Mouse (Mus musculus) midbrain, embryonic 10.5 days (tissue): ENCODE data around the gene Dnmt3a. TPM values are rescaled to one million over a fixed set of nuclear protein-coding genes. Genes with fewer than 3 reads are reported as not detected.

ENCODE experiments used
- DNase-seq: peaks from one replicate; pipeline ENCODE4 v3.0.0-alpha.2; 2017; ENCODE audit warnings: low spot score
- H3K27ac ChIP-seq: fragments of 300-500 bp; sonication (generic); replicated peaks from 2 replicates; pipeline ENCODE4 v1.5.1; 2016; ENCODE audit warnings: mild to moderate bottlenecking
- H3K27me3 ChIP-seq: fragments of 300-500 bp; sonication (generic); 2 replicates; pipeline ENCODE4 v1.6.1; 2016; ENCODE audit warnings: low read depth, mild to moderate bottlenecking; ENCODE audit not compliant: poor library complexity, severe bottlenecking
- H3K36me3 ChIP-seq: fragments of 300-500 bp; sonication (generic); 2 replicates; pipeline ENCODE4 v1.6.1; 2016; ENCODE audit warnings: mild to moderate bottlenecking, moderate library complexity
- H3K4me1 ChIP-seq: fragments of 300-500 bp; sonication (generic); 2 replicates; pipeline ENCODE4 v1.6.1; 2016
- H3K4me3 ChIP-seq: fragments of 300-500 bp; sonication (generic); 2 replicates; pipeline ENCODE4 v1.5.1; 2016; ENCODE audit warnings: mild to moderate bottlenecking, moderate library complexity
- H3K9me3 ChIP-seq: fragments of 300-500 bp; sonication (generic); replicated peaks from 2 replicates; pipeline ENCODE4 v1.6.1; 2016; ENCODE audit warnings: mild to moderate bottlenecking
- WGBS: fragments of 180-500 bp; shearing (Covaris S2); methylation state at CpG from one replicate; pipeline ENCODE4 v1.1.7; 2016; 5-methylcytosine and 5-hydroxymethylcytosine counted together
- polyA plus RNA-seq: library from polyadenylated mRNA; unstranded; fragments of >200 nt; fragmentation: Nextera tagmentation; extraction: Ambion mirVana; gene quantifications from 2 replicates; pipeline ENCODE4 v1.2.1, GENCODE M21; 2016

The Dnmt3a gene
- polyA plus RNA-seq, 1 experiment from 2014 or later, result 92.2 TPM

DNA sequence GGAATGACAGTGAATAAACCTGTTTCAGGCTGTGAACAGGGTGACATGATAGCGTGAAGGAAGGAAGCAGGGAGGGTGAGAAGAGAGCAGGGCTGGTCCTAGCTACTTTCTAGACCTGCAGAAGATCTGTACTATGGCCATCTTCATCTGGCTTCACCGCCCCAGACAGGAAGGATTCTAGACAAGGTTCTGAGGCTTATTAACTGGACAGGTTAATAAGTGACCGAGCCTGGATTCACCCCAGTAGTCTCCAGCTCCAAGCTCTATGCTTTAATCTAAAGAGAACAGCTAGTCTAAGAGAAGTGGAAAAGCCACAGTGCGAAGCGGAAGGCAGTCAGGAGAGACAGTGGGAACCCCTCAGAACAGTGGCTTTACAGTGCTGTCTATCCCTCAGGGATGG is 28.1 kb upstream of the Dnmt3a start:
- H3K4me3 ChIP-seq, result no peak overlapping the region
- H3K27ac ChIP-seq, result no peak overlapping the region
- peaks cover 36% of the 10 kb centered on the region for H3K4me1 ChIP-seq
- no peaks in the 10 kb centered on the region for H3K9me3 ChIP-seq
- WGBS, result 93% methylated on average over 5 of the region's 5 CpGs
- H3K27me3 ChIP-seq, result no peaks in the 10 kb centered on the region
- DNase-seq, result no peak
- peaks cover 14% of the 10 kb centered on the region; the same call in 1 of the 2 replicates for H3K36me3 ChIP-seq

DNA sequence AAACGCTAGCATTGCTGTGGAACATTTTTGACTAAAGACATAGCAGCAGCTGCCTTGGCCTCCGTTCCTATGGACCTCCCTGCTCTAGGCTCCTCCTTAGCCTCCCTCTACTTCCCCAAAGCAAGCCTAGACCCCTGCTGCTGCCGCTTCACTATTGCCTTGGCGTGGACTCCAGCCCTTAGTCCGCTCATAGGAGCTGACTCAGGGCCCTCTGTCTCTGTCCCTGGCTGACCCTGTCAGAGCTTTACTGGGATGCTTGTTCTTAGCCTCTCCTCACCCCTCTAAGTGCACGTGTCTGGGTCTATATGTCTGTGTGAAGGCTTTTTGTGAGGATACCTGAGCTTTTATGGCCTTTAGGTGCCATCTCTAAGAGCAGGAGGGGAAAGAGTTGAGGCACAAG is 27.5 kb upstream of the Dnmt3a start:
- 85% methylated on average over 6 of the region's 6 CpGs for WGBS
- H3K9me3 ChIP-seq, result no peaks in the 10 kb centered on the region
- H3K27ac ChIP-seq, result no peak overlapping the region
- H3K36me3 ChIP-seq, result peaks cover 12% of the 10 kb centered on the region; the same call in 1 of the 2 replicates
- no peaks in the 10 kb centered on the region for H3K27me3 ChIP-seq
- H3K4me3 ChIP-seq, result no peak overlapping the region
- H3K4me1 ChIP-seq, result peaks cover 42% of the 10 kb centered on the region
- DNase-seq, result no peak

DNA sequence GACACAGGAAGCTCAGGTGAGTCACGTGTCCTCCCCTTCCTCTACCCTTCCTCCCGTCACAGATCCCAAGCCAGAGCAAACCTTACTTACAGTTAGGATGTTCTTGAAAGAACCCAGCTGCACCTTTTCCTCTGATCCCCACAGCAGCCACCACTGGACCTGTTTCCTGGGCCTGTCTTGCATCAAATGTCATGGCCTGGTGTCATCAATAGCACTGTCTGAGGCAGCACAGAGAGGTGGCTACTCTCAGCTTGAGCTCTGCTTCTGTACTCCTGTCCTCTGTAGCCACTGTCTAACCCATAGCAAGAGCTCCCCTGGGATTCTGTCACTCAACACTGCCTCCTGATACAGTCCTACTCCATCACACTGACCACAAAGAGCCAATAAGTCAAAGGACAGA is 26.2 kb upstream of the Dnmt3a start:
- no peaks in the 10 kb centered on the region for H3K9me3 ChIP-seq
- H3K4me3 ChIP-seq, result no peak overlapping the region
- DNase-seq, result no peak
- WGBS, result 79% methylated on average over 2 of the region's 2 CpGs
- peaks cover 55% of the 10 kb centered on the region for H3K4me1 ChIP-seq
- peak overlapping the region; percentile 38; the same call in 1 of the 2 replicates for H3K27ac ChIP-seq
- H3K36me3 ChIP-seq, result 0 out of 2 replicates have a peak, but pooled peaks cover 3% of the 10 kb centered on the region
- no peaks in the 10 kb centered on the region for H3K27me3 ChIP-seq

GRCm38 (mm10) chr12:3780405-3780891 is 25.4 kb upstream of the Dnmt3a start:
- 16% methylated on average over 8 of the region's 8 CpGs for WGBS
- DNase-seq, result peak; percentile 74
- Histone ChIP-seq H3K4me1 (peaks cover 62% of the 10 kb centered on the region), H3K4me3 (no peak overlapping the region; the same call in 1 of the 2 replicates), H3K9me3 (no peaks in the 10 kb centered on the region), H3K27me3 (no peaks in the 10 kb centered on the region), H3K36me3 (0 out of 2 replicates have a peak, but pooled peaks cover 3% of the 10 kb centered on the region), H3K27ac (peak overlapping the region; percentile 79)

- 45% methylated on average over 7 of the region's 7 CpGs for WGBS
- no peak overlapping the region; the same call in 1 of the 2 replicates for H3K4me3 ChIP-seq
- DNase-seq, result peak; percentile 47
- peak overlapping the region; percentile 79 for H3K27ac ChIP-seq
- no peaks in the 10 kb centered on the region for H3K27me3 ChIP-seq
- peaks cover 62% of the 10 kb centered on the region for H3K4me1 ChIP-seq
- H3K9me3 ChIP-seq, result no peaks in the 10 kb centered on the region
- H3K36me3 ChIP-seq, result 0 out of 2 replicates have a peak, but pooled peaks cover under 1% of the 10 kb centered on the region
Observed at GRCm38 (mm10) chr12:3780931-3781471, 24.8 kb upstream of the Dnmt3a start.

DNA sequence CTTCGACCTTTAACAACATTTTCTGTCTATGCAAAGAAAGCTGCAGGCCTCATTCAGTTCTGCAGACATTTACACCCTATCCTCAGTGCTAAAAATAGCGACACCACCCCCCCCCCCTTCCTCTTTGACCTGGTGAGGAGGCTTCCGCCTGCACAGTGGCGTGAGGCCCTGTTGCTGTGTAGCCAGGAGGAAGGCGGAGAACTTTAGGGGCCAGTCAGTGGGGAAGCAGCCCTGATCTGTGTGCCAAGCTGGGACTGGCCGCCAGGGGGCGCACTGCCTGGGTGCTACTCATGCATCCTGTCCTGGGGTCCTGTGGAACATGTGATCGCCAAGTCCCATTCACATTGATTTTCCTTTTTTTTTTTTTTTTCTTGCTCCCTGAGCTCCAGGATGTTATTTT is 24.3 kb upstream of the Dnmt3a start:
- DNase-seq, result peak; percentile 87
- Histone ChIP-seq H3K9me3 (no peaks in the 10 kb centered on the region), H3K4me1 (peaks cover 64% of the 10 kb centered on the region), H3K36me3 (no peaks in the 10 kb centered on the region), H3K27ac (peak overlapping the region; percentile 79), H3K27me3 (no peaks in the 10 kb centered on the region), H3K4me3 (no peak overlapping the region)
- 19% methylated on average over 8 of the region's 8 CpGs for WGBS

- Histone ChIP-seq H3K27me3 (no peaks in the 10 kb centered on the region; the same call in 1 of the 2 replicates), H3K27ac (peak overlapping the region; percentile 66), H3K9me3 (no peaks in the 10 kb centered on the region), H3K4me1 (peaks cover 82% of the 10 kb centered on the region), H3K36me3 (no peaks in the 10 kb centered on the region), H3K4me3 (no peak overlapping the region)
- WGBS, result 48% methylated on average over 3 of the region's 3 CpGs
- DNase-seq, result no peak
Observed at GRCm38 (mm10) chr12:3783196-3783825, 22.5 kb upstream of the Dnmt3a start.

- WGBS, result 57% methylated on average over 2 of the region's 2 CpGs
- Histone ChIP-seq H3K27ac (peak overlapping the region; percentile 68), H3K27me3 (no peaks in the 10 kb centered on the region; the same call in 1 of the 2 replicates), H3K4me1 (peaks cover 87% of the 10 kb centered on the region), H3K9me3 (no peaks in the 10 kb centered on the region), H3K36me3 (no peaks in the 10 kb centered on the region), H3K4me3 (no peak overlapping the region)
- no peak for DNase-seq
Observed at GRCm38 (mm10) chr12:3784258-3784657, 21.5 kb upstream of the Dnmt3a start.

GRCm38 (mm10) chr12:3784729-3785128 is 21.1 kb upstream of the Dnmt3a start:
- H3K27ac ChIP-seq, result peak overlapping the region; percentile 68
- 77% methylated on average over 4 of the region's 4 CpGs for WGBS
- H3K4me3 ChIP-seq, result no peak overlapping the region
- peaks cover 86% of the 10 kb centered on the region for H3K4me1 ChIP-seq
- no peak for DNase-seq
- H3K27me3 ChIP-seq, result no peaks in the 10 kb centered on the region; the same call in 1 of the 2 replicates
- H3K36me3 ChIP-seq, result no peaks in the 10 kb centered on the region
- no peaks in the 10 kb centered on the region for H3K9me3 ChIP-seq

DNA sequence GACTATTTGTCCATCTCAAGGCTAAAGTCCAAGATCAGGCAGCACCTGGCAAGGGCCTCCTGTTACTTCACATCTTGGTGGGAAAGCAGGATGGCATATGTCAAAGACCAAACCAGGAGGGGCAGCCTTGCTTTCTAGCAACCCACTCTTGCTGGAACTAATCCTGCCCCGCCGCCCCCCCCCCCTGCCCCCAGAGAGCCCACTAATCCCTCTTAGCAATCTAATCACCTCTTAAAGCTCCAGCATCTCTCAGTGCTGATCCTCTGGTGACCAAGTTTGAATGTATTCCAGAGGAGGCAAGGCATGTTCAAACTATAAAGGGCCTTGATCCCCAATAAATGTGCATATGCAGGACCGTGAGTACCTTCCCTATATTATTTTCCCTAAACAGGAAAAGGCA is 18.8 kb upstream of the Dnmt3a start:
- peaks cover 73% of the 10 kb centered on the region for H3K4me1 ChIP-seq
- no peaks in the 10 kb centered on the region for H3K9me3 ChIP-seq
- H3K36me3 ChIP-seq, result no peaks in the 10 kb centered on the region
- H3K4me3 ChIP-seq, result no peak overlapping the region
- no peak for DNase-seq
- no peaks in the 10 kb centered on the region; the same call in none of the 2 replicates for H3K27me3 ChIP-seq
- WGBS, result 14% methylated on average over 3 of the region's 3 CpGs
- H3K27ac ChIP-seq, result peak overlapping the region; percentile 28

DNA sequence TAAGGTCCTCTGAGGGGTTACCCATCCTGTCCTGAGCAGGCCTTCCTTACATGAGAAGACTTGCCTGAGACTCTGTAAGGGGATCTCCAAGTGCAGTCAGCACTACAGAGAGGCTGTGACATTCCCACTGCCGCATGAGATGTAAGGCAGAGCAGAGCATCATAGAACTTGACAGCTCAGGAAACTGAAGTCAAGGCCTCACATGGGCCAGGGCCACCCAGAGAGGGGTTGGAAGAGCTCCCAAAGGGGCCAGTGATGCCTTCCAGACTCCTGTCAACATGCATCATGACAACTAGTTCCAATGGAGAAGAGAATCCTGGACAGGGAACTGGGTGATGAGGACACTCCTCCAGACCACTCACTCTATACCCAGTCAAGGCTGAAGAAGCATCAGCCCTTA is 18.3 kb upstream of the Dnmt3a start:
- Histone ChIP-seq H3K4me1 (peaks cover 71% of the 10 kb centered on the region), H3K27me3 (no peaks in the 10 kb centered on the region; the same call in none of the 2 replicates), H3K9me3 (no peaks in the 10 kb centered on the region), H3K4me3 (no peak overlapping the region), H3K36me3 (no peaks in the 10 kb centered on the region), H3K27ac (peak overlapping the region; percentile 28)
- 46% methylated on average over 1 of the region's 1 CpGs for WGBS
- no peak for DNase-seq

- no peak overlapping the region for H3K4me3 ChIP-seq
- peaks cover 62% of the 10 kb centered on the region for H3K4me1 ChIP-seq
- no peak overlapping the region for H3K27ac ChIP-seq
- peaks cover 10% of the 10 kb centered on the region for H3K27me3 ChIP-seq
- no peaks in the 10 kb centered on the region for H3K9me3 ChIP-seq
- WGBS, result 56% methylated on average over 5 of the region's 5 CpGs
- DNase-seq, result no peak
- no peaks in the 10 kb centered on the region for H3K36me3 ChIP-seq
Observed at GRCm38 (mm10) chr12:3788421-3789051, 17.3 kb upstream of the Dnmt3a start.
